Mouse (Mus musculus) stomach, postnatal 0 days (tissue): ENCODE measurements around the gene Ube2f.

Source experiments
- CTCF ChIP-seq: IDR thresholded peaks from 2 replicates; pipeline ENCODE4 v1.5.1; 2016; ENCODE audit warnings: antibody characterized with exemption, low read depth, mild to moderate bottlenecking, moderate library complexity
- EP300 ChIP-seq: optimal IDR thresholded peaks from 2 replicates; pipeline ENCODE3; 2016; ENCODE audit warnings: antibody characterized with exemption

DNA sequence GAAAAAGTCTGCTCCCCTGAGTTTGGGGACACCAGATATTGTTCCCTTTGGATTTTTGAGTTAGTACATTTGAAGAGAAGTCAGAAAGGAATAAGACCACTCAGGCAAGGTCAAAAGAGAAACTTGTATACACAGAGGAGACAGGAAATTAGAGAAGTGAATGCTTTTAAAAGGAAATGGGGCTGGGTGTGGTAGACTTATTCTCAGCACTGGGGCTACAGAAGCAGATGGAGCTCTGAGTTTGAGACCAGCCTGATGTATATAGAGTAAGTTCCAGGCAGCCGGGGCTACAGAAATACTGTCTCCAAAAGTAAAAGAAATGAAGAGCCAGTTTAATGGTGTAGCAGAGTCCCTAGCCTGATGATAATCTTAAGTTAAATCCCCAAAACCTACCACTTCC is 32.5 kb downstream of the Ube2f start:
- TF ChIP-seq CTCF (no peak), EP300 (no peak)
